Mouse (Mus musculus): Measurements from ENCODE around the gene Med7.
"Not testable (repeated sequence)": the region's sequence is repeated elsewhere in the genome, so short reads cannot be mapped to it uniquely, and the experiment has no call there.

Med7 gene

DNA sequence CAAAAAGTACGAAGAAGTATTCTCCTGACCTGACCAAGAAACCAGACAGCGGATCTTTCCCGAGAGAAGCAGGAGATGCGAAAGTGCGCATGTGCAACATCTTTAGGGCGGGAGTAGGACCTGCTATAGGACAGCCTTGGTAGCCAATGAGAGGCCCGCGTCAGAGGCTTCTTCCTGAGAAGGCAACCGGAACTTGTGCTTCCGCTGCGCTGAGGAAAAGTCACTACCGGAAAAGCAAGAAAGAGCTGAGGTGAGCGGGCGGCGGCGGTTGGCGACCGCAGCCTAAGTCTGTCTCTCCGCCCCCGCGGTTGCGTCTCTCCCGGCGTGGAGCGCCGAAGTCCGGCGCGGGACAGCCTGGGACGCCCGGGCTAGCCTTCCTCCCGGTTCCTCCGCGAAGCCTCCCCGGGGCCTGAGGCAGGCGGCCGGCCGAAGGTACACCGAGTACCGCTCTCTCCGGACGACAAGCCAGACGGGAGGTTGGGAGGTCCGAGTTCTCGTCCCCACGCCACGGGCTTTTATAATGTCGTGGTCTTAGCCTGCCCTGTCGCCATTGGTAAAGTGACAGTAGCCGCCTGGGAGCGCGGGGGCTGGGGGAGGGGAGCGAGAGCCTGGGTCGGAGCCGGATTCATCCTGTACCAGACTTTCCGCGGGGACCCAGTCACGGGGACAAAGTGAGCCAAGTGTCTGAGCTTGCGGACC is at the start of gene Med7:
Gene Med7 (plus strand): TSS at position 166 of the 699 bp plus-strand sequence.
- DNase-seq: peak; percentile 94 to 96

DNA sequence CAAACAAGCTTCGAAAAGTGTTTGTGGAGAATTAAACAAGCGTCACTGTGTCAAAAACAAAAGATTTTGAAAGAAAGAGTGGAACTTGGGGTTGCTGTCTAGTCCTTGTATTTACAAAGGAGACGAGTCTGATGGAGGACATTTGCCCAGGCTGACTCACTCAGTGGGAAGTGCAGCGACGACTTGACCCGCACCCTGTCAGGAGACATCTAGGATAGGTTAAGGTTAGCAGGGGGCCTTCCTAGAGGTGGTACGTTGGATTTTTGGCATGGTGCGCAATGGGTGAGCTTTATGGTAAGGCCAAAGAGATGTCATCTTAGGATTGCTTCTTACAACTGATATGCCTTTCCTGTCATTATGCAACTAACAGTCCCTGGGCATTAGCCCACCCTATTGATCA is 49.7 kb upstream of the Med7 start:
- DNase-seq: no peak

DNA sequence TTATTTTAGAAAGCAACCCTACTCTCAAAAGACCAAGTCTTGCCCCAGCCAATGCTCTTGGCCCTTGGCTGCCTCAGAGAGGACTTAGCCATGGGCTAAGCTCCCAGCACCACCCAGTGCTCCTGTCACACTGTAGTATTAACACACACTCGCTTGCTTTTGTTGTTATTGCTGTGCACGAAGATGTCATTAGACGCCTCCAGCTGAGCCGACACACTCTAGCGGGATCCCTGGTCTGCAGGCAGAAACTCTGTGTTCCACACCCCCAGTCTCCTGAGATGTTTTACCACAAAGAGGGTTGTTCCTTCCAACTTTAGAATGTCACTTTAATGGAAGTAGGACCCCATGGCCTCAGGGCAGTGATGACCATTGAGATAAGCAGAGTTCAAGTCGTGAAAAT is 48.3 kb upstream of the Med7 start:
- DNase-seq: no peak

DNA sequence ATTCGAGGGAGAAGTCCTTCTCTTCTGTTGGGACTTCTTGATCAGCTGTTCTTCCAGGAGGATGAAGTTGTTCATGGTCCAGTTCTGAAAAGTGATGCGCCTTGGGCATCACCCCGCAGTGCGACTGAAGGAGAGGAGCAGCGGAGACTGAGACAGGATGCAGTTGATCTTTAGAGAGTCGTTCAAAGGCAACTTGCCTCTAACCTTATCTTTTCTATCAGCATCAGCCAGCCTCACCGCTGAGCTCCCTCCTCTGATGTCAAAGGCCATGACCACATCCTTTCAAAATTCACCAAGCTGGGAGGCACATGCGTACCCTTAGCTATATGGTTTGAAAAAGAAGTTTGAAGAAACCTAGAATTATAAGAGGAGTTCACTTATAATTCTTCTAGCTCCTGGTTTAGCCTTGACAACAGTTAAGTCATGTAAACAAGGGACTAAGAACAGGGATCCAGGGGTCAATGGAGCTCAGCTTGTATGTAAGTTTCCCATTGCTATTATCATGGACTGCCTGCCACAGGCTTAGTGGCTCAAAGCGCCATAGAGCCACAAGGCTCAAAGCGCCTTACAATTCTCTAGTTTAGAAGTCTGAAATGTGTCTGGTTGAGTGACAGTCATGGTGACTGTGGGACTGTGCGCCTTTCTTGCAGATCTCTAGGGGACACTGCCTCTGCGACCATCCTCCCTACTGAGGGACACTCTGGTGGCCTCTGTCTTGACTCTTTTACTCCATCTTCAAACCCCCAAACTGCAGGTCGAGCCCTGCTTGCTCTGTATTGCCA is 47.2 kb upstream of the Med7 start, which contains the start of gene Itk:
Gene Itk (minus strand): TSS at position 180 of the 782 bp plus-strand sequence.
- DNase-seq: peak in 1 of 2 experiments; percentile 10

DNA sequence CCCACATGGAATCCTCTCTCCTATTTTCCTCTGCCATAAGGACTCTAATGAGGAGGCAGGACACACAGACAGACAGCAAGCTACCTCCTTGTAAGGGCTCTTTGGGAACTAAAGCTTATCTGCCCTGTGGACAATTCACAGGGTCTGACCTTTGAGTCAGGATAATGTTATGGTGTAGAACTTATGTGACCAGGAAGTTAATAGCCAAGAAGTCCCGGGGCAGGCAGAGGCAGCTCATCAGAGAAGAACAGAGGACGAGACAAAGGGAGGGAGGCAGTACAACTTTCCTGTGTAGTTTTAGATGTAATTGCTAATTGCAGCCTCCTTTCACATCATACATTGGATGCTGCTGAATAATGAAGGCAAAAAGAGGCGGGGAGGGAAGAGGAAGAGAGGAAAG is 46.1 kb upstream of the Med7 start:
- no peak for DNase-seq

DNA sequence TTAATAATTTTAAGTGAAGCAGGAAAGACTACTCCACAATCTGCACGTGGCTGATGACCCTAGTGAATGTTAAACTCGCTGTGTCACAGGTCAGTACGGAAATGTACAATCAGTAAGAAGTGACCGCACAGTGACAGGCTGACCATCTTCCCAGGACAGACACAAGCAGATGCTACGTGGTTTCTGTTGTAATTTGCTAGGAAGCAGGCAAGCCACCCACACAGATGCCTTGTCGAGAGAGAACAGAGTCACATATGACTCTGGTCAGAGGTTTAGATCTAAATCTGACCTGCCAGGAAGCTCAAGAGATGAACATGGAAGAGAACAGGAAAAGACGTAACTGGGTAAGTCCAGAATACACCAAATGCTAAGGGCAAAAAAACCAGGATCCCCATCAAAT is 43.8 kb upstream of the Med7 start:
- no peak for DNase-seq

DNA sequence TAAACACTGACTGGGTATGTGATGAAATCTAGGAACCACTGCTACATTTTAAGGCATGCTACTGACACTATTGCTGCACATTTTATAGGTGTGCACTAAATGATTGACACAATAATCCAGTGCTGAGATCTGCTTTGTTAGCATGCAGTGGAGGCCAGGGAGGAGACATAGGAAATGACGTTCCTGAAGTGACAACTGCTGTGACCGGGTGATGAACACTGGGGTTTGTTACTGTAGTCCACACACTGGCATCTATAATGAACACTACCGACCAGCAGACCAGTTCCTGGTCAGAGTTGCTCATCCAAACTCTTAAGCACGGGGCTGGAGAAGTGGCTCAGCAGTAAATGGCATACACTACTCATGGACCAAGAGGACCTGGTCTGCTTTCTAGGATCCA is 43.3 kb upstream of the Med7 start:
- no peak for DNase-seq

DNA sequence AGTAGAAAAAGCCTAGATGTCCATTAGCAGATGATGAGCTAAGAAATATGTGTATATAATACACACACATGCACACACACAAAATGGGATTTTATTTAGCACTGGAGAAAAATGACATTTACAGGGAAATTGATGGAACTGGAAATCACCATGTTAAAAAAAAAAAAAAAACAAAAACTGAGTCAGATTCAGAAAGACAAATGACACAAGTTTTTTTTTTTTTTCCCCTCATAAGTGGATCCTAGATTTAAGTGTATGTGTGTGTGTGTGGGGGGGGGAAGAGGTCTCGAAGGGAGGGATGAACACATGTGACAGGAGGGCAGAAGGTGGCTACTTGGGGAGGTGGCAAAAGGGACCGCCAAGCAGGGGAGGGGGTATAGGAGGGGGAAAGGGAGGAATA is 41.6 kb upstream of the Med7 start:
- no peak for DNase-seq

DNA sequence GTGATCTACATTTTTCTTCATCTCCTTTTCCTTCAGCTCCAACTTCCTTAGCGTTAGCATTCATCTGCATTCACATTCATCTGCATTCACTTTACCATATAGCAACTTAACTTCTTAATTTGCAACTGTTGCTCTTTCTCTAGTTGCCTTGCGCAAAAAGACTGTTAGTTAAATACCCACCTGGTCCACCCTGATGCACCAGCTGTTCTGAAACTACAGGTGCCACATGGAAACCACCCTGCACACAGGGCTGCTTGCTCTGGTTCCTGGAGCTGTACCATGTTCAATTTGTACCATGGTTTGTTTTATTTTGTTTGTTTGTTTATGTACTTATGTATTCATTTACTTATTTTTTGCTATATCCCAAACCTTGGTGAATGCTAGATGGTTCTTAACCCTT is 41.0 kb upstream of the Med7 start:
- no peak for DNase-seq

DNA sequence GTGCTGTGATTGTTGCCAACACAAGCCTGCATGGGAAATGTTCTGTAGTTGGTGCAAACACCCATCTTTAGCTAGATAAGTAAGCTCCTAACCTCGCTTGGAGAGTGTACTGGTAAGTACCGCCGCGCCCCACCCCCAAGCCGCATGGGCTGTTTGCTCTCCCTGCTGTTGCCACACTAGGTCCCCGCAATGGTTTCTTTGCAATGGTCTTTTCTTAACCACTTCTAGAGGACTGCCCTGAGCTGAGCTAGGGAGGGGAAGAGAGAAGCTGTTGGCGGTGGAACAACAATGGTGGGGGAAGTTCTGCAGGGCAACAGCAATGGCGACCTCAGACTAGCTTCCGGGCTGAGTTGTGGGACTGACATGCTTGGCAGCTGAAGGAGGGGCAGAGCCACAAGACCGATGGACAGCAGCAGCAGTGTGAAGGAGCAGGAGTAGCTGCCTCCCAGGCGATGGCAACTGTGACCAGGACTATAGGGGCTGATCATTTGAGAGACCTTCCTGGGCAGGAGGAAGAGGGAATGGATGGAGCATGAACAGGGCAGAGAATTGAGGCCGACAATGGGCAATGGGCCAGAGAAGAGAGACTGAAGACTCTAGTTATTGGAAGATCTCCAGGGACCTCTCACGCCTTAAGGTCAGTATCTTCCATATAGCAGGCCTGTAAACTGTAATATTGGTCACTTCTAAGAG is 40.4 kb upstream of the Med7 start, which contains the start of gene Fam71b:
Gene Fam71b (plus strand): TSS at position 393 of the 693 bp plus-strand sequence.
- peak; percentile 10 to 35 for DNase-seq

DNA sequence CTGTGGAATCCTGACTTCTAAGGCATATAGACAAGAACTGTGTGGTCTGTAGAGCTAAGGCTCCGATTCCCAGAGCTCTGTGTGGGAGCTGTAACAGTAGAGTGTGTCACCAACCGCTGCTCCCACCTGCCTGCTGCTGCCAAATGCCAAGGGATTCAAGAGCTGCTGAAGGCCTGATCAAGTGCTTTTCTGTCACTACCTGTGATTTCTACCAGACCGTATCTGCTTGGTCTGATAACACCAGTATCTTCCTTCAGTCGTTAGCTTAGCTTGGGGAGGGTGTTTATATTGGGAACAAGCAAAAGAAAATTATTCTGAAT is 39.9 kb upstream of the Med7 start:
- no peak for DNase-seq

DNA sequence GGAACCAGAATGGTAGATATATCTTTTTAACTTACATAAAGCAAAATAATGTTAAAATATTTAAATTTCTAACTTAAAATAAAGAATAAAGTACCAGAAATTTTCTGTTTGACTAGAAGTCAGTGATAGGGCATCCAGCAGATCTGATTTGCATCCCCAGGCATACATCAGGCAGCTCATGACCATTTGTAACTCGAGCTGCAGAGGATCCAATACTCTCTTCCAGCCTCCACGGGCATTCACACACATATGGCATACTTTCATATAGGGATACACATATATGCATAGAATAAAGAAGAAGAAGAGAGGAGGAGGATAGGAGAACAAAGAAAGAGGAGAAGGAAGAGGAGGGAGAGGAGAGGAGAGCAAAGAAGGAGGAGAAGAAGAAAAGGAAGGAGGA is 38.8 kb upstream of the Med7 start:
- no peak for DNase-seq

DNA sequence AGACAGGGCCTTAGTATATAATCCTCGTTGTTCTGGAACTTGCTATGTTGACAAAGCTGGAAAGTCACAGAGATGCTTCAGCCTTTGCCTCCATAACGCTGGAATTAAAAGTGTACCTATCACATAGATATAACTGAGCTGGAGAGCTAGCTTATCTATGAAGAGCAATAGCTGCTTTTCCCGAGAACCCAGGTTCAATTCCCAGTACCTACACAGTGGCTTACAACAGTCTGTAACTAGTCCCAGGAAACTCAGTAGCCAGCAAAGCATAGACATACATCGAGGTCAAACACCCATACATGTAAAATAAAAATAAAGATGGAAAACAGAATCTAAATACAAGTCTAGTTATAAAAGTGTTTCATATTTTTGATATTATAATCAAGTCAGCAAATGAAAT is 38.3 kb upstream of the Med7 start:
- no peak for DNase-seq

DNA sequence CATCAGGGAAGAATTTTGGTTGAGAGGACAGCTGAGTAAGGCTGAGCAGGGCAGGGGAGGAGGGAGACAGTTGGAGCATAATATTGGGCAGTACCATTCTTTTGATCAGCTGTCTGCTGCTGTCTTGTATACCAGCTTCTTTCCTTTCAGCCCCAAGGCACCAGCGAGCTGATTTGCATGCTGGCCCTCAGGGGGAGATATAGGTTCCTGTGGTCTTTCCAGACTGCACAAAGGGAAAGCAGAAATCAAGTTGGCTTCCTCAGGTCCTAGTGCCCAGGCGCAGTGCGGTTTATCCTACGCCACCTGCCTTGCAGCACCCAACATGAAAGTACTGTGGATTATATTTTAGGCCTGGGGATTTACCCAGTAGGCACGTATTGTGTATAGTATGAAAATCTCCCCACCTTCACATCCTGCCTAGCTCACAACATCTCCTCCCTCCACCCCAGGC is 37.8 kb upstream of the Med7 start:
- peak; percentile 13 to 40 for DNase-seq

DNA sequence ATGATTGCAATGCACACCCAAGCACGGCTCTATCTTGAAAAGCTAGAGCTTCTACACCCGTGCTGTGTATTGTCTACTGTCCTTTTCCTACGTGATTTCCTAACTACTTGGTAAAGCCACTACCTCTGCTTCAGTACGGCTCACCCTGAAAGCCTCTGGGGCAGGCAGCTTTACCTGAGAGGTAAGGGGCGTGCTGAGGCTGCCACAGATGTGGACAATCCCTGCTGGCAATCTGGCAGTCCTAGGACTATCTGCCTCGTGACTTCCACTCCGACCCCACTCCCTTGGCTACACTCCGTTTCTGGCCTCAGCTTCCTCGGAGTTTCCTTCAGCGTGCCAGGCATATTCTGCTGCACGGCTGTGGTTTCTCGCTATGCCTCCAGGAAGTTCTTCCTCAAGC is 35.2 kb upstream of the Med7 start:
- DNase-seq: no peak

DNA sequence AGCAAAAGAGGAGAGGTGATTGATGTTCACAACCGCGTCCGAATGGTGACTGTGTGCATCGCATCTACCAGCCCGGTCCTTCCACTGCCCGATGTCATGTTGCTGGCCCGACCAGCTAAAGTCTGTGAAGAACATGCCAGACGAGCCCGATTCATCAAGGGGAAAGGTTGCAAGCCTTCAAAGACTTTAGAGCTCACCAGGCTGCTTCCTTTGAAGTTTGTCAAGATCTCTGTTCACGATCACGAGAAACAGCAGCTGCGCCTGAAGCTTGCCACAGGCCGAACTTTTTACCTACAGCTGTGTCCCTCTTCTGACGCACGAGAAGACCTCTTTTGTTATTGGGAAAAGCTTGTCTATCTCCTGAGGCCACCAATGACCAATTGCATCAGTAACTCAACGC is 31.7 kb upstream of the Med7 start:
- DNase-seq: no peak

DNA sequence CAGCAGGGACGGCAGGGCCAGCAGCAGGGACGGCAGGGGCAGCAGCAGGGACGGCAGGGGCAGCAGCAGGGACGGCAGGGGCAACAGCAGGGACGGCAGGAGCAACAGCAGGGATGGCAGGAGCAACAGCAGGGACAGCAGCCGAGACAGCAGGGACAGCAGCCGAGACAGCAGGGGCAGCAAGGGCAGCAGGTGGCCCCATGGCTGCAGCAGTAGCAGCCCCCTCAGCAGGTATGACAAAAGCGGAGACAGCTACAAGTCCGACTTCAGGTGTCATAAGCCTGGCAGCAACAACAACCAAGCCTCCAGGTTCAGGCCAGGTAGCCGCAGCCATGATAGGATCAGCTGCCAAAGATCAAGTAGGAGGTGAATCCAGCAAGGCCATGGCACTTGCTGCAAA is 30.0 kb upstream of the Med7 start:
- no peak for DNase-seq

DNA sequence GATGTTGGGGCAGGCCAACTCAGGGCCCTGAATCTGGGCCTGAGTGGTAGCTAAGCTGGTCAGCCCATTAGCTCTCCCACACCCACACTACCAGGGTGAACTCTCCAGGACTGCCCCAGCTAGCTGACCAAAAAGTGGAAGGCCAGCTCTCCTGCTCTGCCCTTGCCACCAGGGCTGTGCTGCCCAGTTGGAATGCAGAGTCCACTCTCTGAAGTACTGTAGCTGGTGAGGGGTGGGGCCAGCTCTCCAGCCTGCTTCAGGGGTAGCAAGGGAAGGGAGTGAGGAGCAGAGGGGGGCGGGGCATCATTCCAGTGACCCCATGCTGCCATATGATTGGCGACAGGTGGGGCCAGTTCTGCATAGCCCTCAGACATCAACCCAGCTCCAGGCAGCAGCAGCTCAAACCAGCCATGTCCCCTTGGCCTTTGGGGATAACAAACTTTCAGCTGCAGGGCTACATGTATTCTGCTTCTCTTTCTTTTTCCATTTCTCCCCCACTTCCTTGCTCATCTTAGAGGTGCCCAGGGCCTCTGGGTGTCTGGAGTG is 26.6 kb upstream of the Med7 start:
- no peak for DNase-seq

DNA sequence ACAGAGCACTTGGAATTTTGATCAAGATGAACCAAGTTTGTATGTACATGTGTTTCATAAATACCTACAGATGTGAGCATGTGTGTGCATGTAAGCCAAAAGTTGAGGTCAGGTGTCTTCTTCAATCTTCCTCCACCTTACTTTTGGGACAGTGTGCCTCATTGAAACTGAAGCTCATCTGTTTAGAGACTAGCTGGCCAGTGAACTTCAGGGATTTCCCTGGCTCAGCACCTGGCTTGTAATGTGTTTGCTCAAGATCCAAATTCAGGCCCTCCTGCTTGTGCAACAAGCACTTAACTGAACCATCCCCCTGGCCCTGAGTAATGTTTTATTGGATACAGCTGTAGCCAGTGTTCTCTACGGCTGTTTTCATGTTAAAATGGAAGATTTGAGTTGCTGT is 18.3 kb upstream of the Med7 start:
- no peak for DNase-seq

DNA sequence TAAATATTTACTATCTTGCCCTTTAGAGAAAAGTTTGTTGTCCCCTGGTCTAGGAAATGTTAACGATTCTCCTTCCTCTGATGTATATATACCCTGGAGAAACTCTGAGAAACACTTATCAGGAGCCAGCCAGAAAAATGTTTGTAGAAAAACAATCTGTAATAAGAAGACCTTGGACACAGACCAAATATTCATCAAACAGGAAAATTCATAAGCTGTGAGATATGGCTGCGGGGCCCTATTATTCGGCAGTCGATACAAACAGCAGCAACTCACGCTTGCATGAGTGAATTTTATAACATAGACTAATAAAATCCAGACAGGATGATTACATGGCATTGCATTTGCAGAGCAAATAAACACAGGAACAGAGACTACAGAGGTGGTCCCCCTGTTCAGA is 17.9 kb upstream of the Med7 start:
- DNase-seq: no peak

DNA sequence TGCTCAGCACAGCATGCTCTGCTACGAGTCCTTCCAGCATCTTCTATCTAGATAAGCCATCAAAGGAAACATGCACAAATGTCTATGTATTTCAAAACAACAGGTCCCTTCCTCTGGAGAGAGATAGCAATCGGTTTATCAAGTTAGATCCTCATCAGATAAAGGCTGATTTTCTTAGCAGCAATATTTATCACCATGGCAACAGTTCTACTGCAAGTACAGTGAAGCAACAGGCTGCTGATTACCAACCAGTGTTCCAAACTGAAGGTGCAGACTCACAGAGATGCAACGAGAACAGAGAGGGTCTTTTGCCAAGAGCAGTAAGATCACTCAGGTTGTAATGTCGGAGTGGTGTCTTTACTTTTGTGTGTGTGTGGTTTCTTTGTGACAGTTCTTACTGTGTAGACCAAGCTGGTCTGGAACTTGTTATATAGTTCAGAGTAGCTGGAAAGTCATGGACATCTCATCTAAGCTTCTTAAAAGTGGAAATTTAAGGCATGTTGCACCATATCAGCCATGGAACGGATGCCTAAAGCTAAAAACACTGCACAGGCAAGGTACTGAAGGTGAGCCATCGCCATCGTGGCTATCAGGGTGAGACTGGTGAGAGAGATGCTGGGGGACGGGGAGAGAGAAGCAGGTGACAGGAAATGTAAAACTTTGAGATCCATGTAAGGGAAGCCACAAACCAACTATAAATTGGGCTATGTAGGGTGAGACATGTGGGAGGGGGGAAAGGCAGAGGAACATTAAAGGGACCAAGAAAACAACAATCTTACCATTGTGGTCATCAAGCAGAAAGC is 15.4 kb upstream of the Med7 start:
- no peak for DNase-seq

DNA sequence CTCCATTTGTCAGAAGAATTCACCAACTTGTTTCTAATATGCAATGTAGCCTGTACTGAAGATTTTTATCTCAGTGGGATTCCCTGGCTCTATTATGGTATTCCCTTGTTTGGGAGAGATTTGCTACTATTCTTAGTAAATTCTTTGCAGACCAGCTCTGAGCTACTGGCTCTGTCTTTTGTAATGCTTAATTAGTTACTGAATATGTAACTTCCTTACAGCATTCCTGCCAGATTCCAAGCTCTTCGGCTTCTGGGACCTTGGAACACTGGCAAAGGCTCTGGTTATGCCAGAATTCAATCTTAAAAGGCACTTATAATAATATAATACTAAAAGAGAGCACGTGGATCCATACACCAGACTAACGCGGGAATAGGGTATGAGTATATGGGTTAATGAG is 8.6 kb upstream of the Med7 start:
- DNase-seq: not testable (repeated sequence)

DNA sequence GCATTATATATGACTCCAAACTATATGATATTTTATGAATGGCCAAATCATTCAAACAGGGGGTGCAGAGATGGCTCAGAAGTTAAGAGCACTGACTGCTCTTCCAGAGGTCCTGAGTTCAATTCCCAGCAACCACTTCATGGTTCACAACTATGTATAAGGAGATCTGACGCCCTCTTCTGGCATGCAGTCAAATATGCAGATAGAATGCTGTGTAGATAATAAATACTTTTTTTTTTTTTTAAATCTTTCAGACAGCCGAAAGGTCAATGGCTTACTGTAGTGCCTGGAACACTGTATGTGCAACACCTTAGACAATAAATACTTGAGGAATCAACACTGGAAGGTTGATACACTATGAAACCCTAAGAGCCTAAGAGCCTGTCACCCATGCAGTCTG is 6.6 kb upstream of the Med7 start:
- no peak for DNase-seq

Data from lung, postnatal 4 days (tissue).